In genomic region chr3:98434088-98434816, GRCm38 (mm10) we compare ENCODE assay signal across 15 mouse cellular contexts. TPM values are rescaled to one million over a fixed set of nuclear protein-coding genes. Genes with fewer than 3 reads are reported as not detected.
DNase-seq lines count a peak whose midpoint lies in the region; ATAC-seq lines count a peak whose summit lies in the region.
"Had no signal": no experiment of that assay in that cellular context is flagged by ENCODE, and none has a peak within 500 bp of the region (broad histone marks: within the 10 kb centered on the region; RNA-seq: fewer than 3 reads in every experiment).

No protein-coding gene starts in this region.

- H3K4me3 ChIP-seq in kidney, embryonic 14.5 days (ENCODE audit: low read length) = no peak overlapping the region
- no peak overlapping the region for H3K4me3 ChIP-seq in neural tube, embryonic 11.5 days (ENCODE audit: low read depth, low read length)
- no peak overlapping the region for H3K4me3 ChIP-seq in neural tube, embryonic 15.5 days (replicated peaks)
- no peak overlapping the region for H3K4me3 ChIP-seq in neural tube, embryonic 13.5 days

- no peak overlapping the region for H3K4me2 ChIP-seq in kidney, embryonic 14.5 days (replicated peaks; ENCODE audit: low read depth, low read length)
- H3K4me2 ChIP-seq in neural tube, embryonic 11.5 days (ENCODE audit: low read depth) = no peak overlapping the region
- no peak overlapping the region for H3K4me2 ChIP-seq in neural tube, embryonic 15.5 days
- no peak overlapping the region for H3K4me2 ChIP-seq in neural tube, embryonic 13.5 days

- no peaks in the 10 kb centered on the region for H3K27me3 ChIP-seq in kidney, embryonic 14.5 days (ENCODE audit: control insufficient read depth, insufficient read depth, low read length)
- H3K27me3 ChIP-seq in neural tube, embryonic 11.5 days (ENCODE audit: control insufficient read depth, insufficient read depth, low read length) = 0 out of 2 replicates have a peak, but pooled peaks cover 3% of the 10 kb centered on the region
- H3K27me3 ChIP-seq in neural tube, embryonic 15.5 days (replicated peaks) = peaks cover 2% of the 10 kb centered on the region; the same call in 1 of the 2 replicates
- peaks cover 5% of the 10 kb centered on the region for H3K27me3 ChIP-seq in neural tube, embryonic 13.5 days

- no peak overlapping the region; the same call in 1 of the 2 replicates for H3K27ac ChIP-seq in kidney, embryonic 14.5 days (ENCODE audit: low read depth, low read length)
- H3K27ac ChIP-seq in neural tube, embryonic 11.5 days (ENCODE audit: low read depth, low read length) = no peak overlapping the region
- H3K27ac ChIP-seq in neural tube, embryonic 15.5 days (replicated peaks) = no peak overlapping the region
- no peak overlapping the region for H3K27ac ChIP-seq in neural tube, embryonic 13.5 days (replicated peaks)
- H3K27ac ChIP-seq: liver, embryonic 14.5 days had no signal

- ATAC-seq in kidney, embryonic 14.5 days (ENCODE audit: low FRiP score, low TSS enrichment) = peak; percentile 95
- ATAC-seq in neural tube, embryonic 11.5 days (ENCODE audit: insufficient read depth, low FRiP score, low TSS enrichment) = peak; percentile 67; the same call in 1 of the 2 replicates
- ATAC-seq in neural tube, embryonic 15.5 days (ENCODE audit: low FRiP score) = no peak
- ATAC-seq in hematopoietic stem cell, adult 5-6 weeks (replicated peaks in 1 of 2; ENCODE audit: insufficient read depth in 1 of 2, low FRiP score in 2 of 2, low TSS enrichment in 1 of 2, low read depth in 1 of 2, poor library complexity in 2 of 2, severe bottlenecking in 2 of 2) = peak; percentile 65 to 66
- peak; percentile 56; the same call in 1 of the 2 replicates for ATAC-seq in neural tube, embryonic 13.5 days (ENCODE audit: low read depth)
- ATAC-seq: forebrain, embryonic 14.5 days had no signal

- H3K4me1 ChIP-seq in kidney, embryonic 14.5 days (ENCODE audit: control insufficient read depth, insufficient read depth, low read length) = peaks cover 3% of the 10 kb centered on the region; the same call in 1 of the 2 replicates
- peaks cover 5% of the 10 kb centered on the region; the same call in 1 of the 2 replicates for H3K4me1 ChIP-seq in neural tube, embryonic 11.5 days (ENCODE audit: control insufficient read depth, insufficient read depth, low read length)
- H3K4me1 ChIP-seq in neural tube, embryonic 15.5 days = no peaks in the 10 kb centered on the region
- no peaks in the 10 kb centered on the region; the same call in 1 of the 2 replicates for H3K4me1 ChIP-seq in neural tube, embryonic 13.5 days (replicated peaks)

- 33% methylated on average over 1 of the region's 1 CpGs for WGBS in kidney, embryonic 14.5 days
- no CpG with 5 or more reads among the region's 1 CpGs for WGBS in neural tube, embryonic 11.5 days
- WGBS in neural tube, embryonic 15.5 days = 0% methylated on average over 1 of the region's 1 CpGs
- 20% methylated on average over 1 of the region's 1 CpGs for WGBS in neural tube, embryonic 13.5 days

- intact Hi-C loops in left cerebral cortex, postnatal 10 days (cut with DNase I) = no loop called here

- no peak for DNase-seq in kidney, adult 11 months
- no peak for DNase-seq in neural tube, embryonic 11.5 days (ENCODE audit: low spot score)
- no peak for DNase-seq in left cerebral cortex, postnatal 10 days (ENCODE audit: extremely low spot score in 1 of 2, low spot score in 2 of 2)
- no peak for DNase-seq in frontal cortex, postnatal 36 days (ENCODE audit: low spot score in 2 of 2)
- DNase-seq: heart, postnatal 4 days had no signal

- H3K9me3 ChIP-seq in kidney, embryonic 14.5 days (ENCODE audit: control insufficient read depth, low read length) = no peaks in the 10 kb centered on the region
- no peaks in the 10 kb centered on the region for H3K9me3 ChIP-seq in neural tube, embryonic 11.5 days (ENCODE audit: control insufficient read depth, low read length)
- H3K9me3 ChIP-seq in neural tube, embryonic 15.5 days (replicated peaks) = no peaks in the 10 kb centered on the region
- no peaks in the 10 kb centered on the region for H3K9me3 ChIP-seq in neural tube, embryonic 13.5 days

- no peak overlapping the region for H3K9ac ChIP-seq in kidney, embryonic 14.5 days (ENCODE audit: low read depth, low read length)
- no peak overlapping the region for H3K9ac ChIP-seq in neural tube, embryonic 11.5 days (ENCODE audit: low read length)
- no peak overlapping the region for H3K9ac ChIP-seq in neural tube, embryonic 15.5 days (replicated peaks)
- no peak overlapping the region for H3K9ac ChIP-seq in neural tube, embryonic 13.5 days
- H3K9ac ChIP-seq: liver, embryonic 14.5 days had no signal

- H3K36me3 ChIP-seq in kidney, embryonic 14.5 days (ENCODE audit: control insufficient read depth, insufficient read depth, low read length) = no peaks in the 10 kb centered on the region
- H3K36me3 ChIP-seq in neural tube, embryonic 11.5 days (ENCODE audit: control insufficient read depth, insufficient read depth, low read length) = no peaks in the 10 kb centered on the region
- peaks cover 3% of the 10 kb centered on the region; the same call in 1 of the 2 replicates for H3K36me3 ChIP-seq in neural tube, embryonic 15.5 days
- H3K36me3 ChIP-seq in neural tube, embryonic 13.5 days = no peaks in the 10 kb centered on the region

RNA-seq across cellular contexts. Expression of gene Gm4450, which starts 22.7 kb away (rescaled TPM):
- polyA plus RNA-seq in kidney, embryonic 14.5 days (2014; fragmentation: Nextera tagmentation; extraction: Ambion mirVana) = 4.8 and 8.3 TPM in 2 replicates
- not detected in 2 replicates for polyA plus RNA-seq in neural tube, embryonic 11.5 days (2014; fragmentation: Nextera tagmentation; extraction: Ambion mirVana)
- polyA plus RNA-seq in neural tube, embryonic 15.5 days (2015; fragmentation: Nextera tagmentation; extraction: Ambion mirVana) = not detected in 2 replicates
- not detected in 2 replicates for total RNA-seq in hematopoietic stem cell, adult 5-6 weeks (2017)
- not detected in 2 replicates for polyA plus RNA-seq in neural tube, embryonic 13.5 days (2015; fragmentation: Nextera tagmentation; extraction: Ambion mirVana)
- not detected for total RNA-seq in left cerebral cortex, postnatal 10 days (2021)
- total RNA-seq: gastrocnemius, postnatal 4 days; heart, postnatal 4 days; layer of hippocampus, postnatal 10 days; monocyte, adult 5-6 weeks had no signal
- polyA plus RNA-seq: embryonic facial prominence, embryonic 11.5 days; forebrain, embryonic 14.5 days; liver, embryonic 14.5 days had no signal

RNA-seq across cellular contexts. Expression of gene Zfp697, which starts 52.0 kb away (rescaled TPM):
- polyA plus RNA-seq in kidney, embryonic 14.5 days (2014; fragmentation: Nextera tagmentation; extraction: Ambion mirVana) = 18.0 and 21.5 TPM in 2 replicates
- polyA plus RNA-seq in neural tube, embryonic 11.5 days (2014; fragmentation: Nextera tagmentation; extraction: Ambion mirVana) = 11.7 TPM in 2 replicates
- 15.8 and 17.0 TPM in 2 replicates for polyA plus RNA-seq in neural tube, embryonic 15.5 days (2015; fragmentation: Nextera tagmentation; extraction: Ambion mirVana)
- 1.3 and 1.9 TPM in 2 replicates for total RNA-seq in hematopoietic stem cell, adult 5-6 weeks (2017)
- polyA plus RNA-seq in neural tube, embryonic 13.5 days (2015; fragmentation: Nextera tagmentation; extraction: Ambion mirVana) = 12.9 and 14.9 TPM in 2 replicates
- 10 to 100 TPM; 39.2 to 42.4 TPM for total RNA-seq in left cerebral cortex, postnatal 10 days (2021)
- total RNA-seq: monocyte, adult 5-6 weeks had no signal
